Mouse (Mus musculus): Measurements from ENCODE around the gene Npas3.

The Npas3 gene

GRCm38 (mm10) chr12:53587691-53588504 is 339.4 kb downstream of the Npas3 start:
- no peak for DNase-seq (ENCODE audit: low spot score in 2 of 2)

GRCm38 (mm10) chr12:53589446-53589961 is 341.0 kb downstream of the Npas3 start:
- DNase-seq (ENCODE audit: low spot score in 2 of 2): no peak

GRCm38 (mm10) chr12:53605661-53606060 is 357.2 kb downstream of the Npas3 start:
- no peak for DNase-seq (ENCODE audit: low spot score in 2 of 2)

GRCm38 (mm10) chr12:53612120-53612519 is 363.6 kb downstream of the Npas3 start:
- no peak for DNase-seq (ENCODE audit: low spot score in 2 of 2)

GRCm38 (mm10) chr12:53621271-53621670 is 372.8 kb downstream of the Npas3 start:
- DNase-seq (ENCODE audit: low spot score in 2 of 2): no peak

GRCm38 (mm10) chr12:53623793-53624192 is 375.3 kb downstream of the Npas3 start:
- no peak for DNase-seq (ENCODE audit: low spot score in 2 of 2)

- DNase-seq (ENCODE audit: low spot score in 2 of 2): no peak
These were observed 376.0 kb downstream of the Npas3 start for GRCm38 (mm10) chr12:53624379-53625021.

GRCm38 (mm10) chr12:53629483-53630120 is 381.1 kb downstream of the Npas3 start:
- no peak for DNase-seq (ENCODE audit: low spot score in 2 of 2)

- DNase-seq (ENCODE audit: low spot score in 2 of 2): no peak
These were observed 382.1 kb downstream of the Npas3 start for GRCm38 (mm10) chr12:53630607-53631006.

GRCm38 (mm10) chr12:53631315-53632106 is 383.0 kb downstream of the Npas3 start:
- no peak for DNase-seq (ENCODE audit: low spot score in 2 of 2)

- no peak for DNase-seq (ENCODE audit: low spot score in 2 of 2)
These were observed 390.1 kb downstream of the Npas3 start for GRCm38 (mm10) chr12:53638571-53638970.

- DNase-seq (ENCODE audit: low spot score in 2 of 2): no peak
These were observed 398.8 kb downstream of the Npas3 start for GRCm38 (mm10) chr12:53647282-53647681.

- DNase-seq (ENCODE audit: low spot score in 2 of 2): no peak
These were observed 407.8 kb downstream of the Npas3 start for GRCm38 (mm10) chr12:53656301-53656700.

- DNase-seq (ENCODE audit: low spot score in 2 of 2): no peak
These were observed 415.6 kb downstream of the Npas3 start for GRCm38 (mm10) chr12:53664084-53664483.

- no peak for DNase-seq (ENCODE audit: low spot score in 2 of 2)
These were observed 423.4 kb downstream of the Npas3 start for GRCm38 (mm10) chr12:53671846-53672245.

GRCm38 (mm10) chr12:53677091-53677630 is 428.7 kb downstream of the Npas3 start:
- no peak for DNase-seq (ENCODE audit: low spot score in 2 of 2)

GRCm38 (mm10) chr12:53678166-53678565 is 429.7 kb downstream of the Npas3 start:
- no peak for DNase-seq (ENCODE audit: low spot score in 2 of 2)

GRCm38 (mm10) chr12:53679161-53679560 is 430.7 kb downstream of the Npas3 start:
- DNase-seq (ENCODE audit: low spot score in 2 of 2): no peak

- DNase-seq (ENCODE audit: low spot score in 2 of 2): no peak
These were observed 432.0 kb downstream of the Npas3 start for GRCm38 (mm10) chr12:53680501-53680900.

GRCm38 (mm10) chr12:53682036-53682435 is 433.6 kb downstream of the Npas3 start:
- DNase-seq (ENCODE audit: low spot score in 2 of 2): no peak

GRCm38 (mm10) chr12:53692471-53692870 is 444.0 kb downstream of the Npas3 start:
- no peak for DNase-seq (ENCODE audit: low spot score in 2 of 2)
